Mouse (Mus musculus) thymus, adult 2 months (tissue): ENCODE measurements around the gene Ganc. TPM values are rescaled to one million over a fixed set of nuclear protein-coding genes. Genes with fewer than 3 reads are reported as not detected.
A peak's percentile ranks its signal among the peaks of the same experiment; 100 is the strongest.

Experiments
- DNase-seq: peaks from one replicate; pipeline ENCODE4 v3.0.0; 2021
- H3K27ac ChIP-seq: fragments of 200-500 bp; 2 replicates; pipeline ENCODE4 v1.5.1; 2012; ENCODE audit warnings: low read length, control low read depth; ENCODE audit not compliant: control insufficient read depth, insufficient read depth
- H3K27me3 ChIP-seq: fragments of 200-500 bp; 2 replicates; pipeline ENCODE4 v1.6.1; 2012; ENCODE audit warnings: mild to moderate bottlenecking, low read length, moderate library complexity, mixed read lengths; ENCODE audit not compliant: control insufficient read depth, insufficient read depth
- H3K36me3 ChIP-seq: fragments of 200-500 bp; 2 replicates; pipeline ENCODE4 v1.6.1; 2012; ENCODE audit warnings: mild to moderate bottlenecking, low read length, moderate library complexity; ENCODE audit not compliant: control insufficient read depth, insufficient read depth
- H3K4me1 ChIP-seq: fragments of 200-500 bp; replicated peaks from 2 replicates; pipeline ENCODE4 v1.6.1; 2012; ENCODE audit warnings: low read length; ENCODE audit not compliant: control insufficient read depth, insufficient read depth
- H3K4me3 ChIP-seq: fragments of 200-500 bp; 2 replicates; pipeline ENCODE4 v1.5.1; 2012; ENCODE audit warnings: mild to moderate bottlenecking, low read length, control low read depth, moderate library complexity; ENCODE audit not compliant: control insufficient read depth, insufficient read depth
- CTCF ChIP-seq: fragments of 200-500 bp; IDR thresholded peaks from 2 replicates; pipeline ENCODE4 v1.5.1; 2012; ENCODE audit warnings: mild to moderate bottlenecking, control low read depth, low read length, moderate library complexity, borderline replicate concordance; ENCODE audit not compliant: control insufficient read depth, poor library complexity, insufficient read depth; ENCODE audit errors: extremely low read depth
- POLR2A ChIP-seq: fragments of 200-500 bp; IDR thresholded peaks from 2 replicates; pipeline ENCODE4 v1.6.1; 2012; ENCODE audit warnings: mild to moderate bottlenecking, low read length, control low read depth, moderate library complexity; ENCODE audit not compliant: control insufficient read depth, poor library complexity, insufficient read depth; ENCODE audit errors: extremely low read depth
- WGBS: fragments of 180-500 bp; shearing (Covaris S2); methylation state at CpG from one replicate; pipeline ENCODE4 v1.1.7; 2018; 5-methylcytosine and 5-hydroxymethylcytosine counted together
- polyA plus RNA-seq: library from polyadenylated mRNA; depleted of rRNA; stranded (reverse); fragments of >200 nt; gene quantifications from 2 replicates; pipeline ENCODE4 v1.2.3, GENCODE M21; 2012

The Ganc gene
- polyA plus RNA-seq, 1 experiment: 17.4 TPM

GRCm38 (mm10) chr2:120404823-120405765 is 1.4 kb downstream of the Ganc start:
- no peak for TF ChIP-seq POLR2A
- no peak for TF ChIP-seq CTCF
- Histone ChIP-seq H3K4me3 (peak overlapping the region; percentile 33), H3K36me3 (peaks cover 4% of the 10 kb centered on the region; the same call in 1 of the 2 replicates), H3K4me1 (peaks cover 3% of the 10 kb centered on the region), H3K27me3 (no peaks in the 10 kb centered on the region), H3K27ac (peak overlapping the region; percentile 93)
- DNase-seq: peak; percentile 27
- under 1% methylated on average over 14 of the region's 14 CpGs for WGBS

GRCm38 (mm10) chr2:120411096-120411628 is 7.5 kb downstream of the Ganc start:
- no peak for DNase-seq
- Histone ChIP-seq H3K36me3 (no peaks in the 10 kb centered on the region; the same call in 1 of the 2 replicates), H3K27me3 (no peaks in the 10 kb centered on the region), H3K4me3 (no peak overlapping the region), H3K27ac (no peak overlapping the region), H3K4me1 (no peaks in the 10 kb centered on the region)
- WGBS: 96% methylated on average over 3 of the region's 3 CpGs
- TF ChIP-seq CTCF: no peak
- TF ChIP-seq POLR2A: no peak

GRCm38 (mm10) chr2:120414113-120414512 is 10.4 kb downstream of the Ganc start:
- H3K4me1 ChIP-seq: no peaks in the 10 kb centered on the region
- no peak for DNase-seq
- TF ChIP-seq POLR2A (no peak), CTCF (no peak)
- H3K27ac ChIP-seq: no peak overlapping the region
- H3K4me3 ChIP-seq: no peak overlapping the region
- no peaks in the 10 kb centered on the region; the same call in 1 of the 2 replicates for H3K36me3 ChIP-seq
- H3K27me3 ChIP-seq: no peaks in the 10 kb centered on the region

GRCm38 (mm10) chr2:120414738-120415414 is 11.2 kb downstream of the Ganc start:
- no peak for DNase-seq
- H3K36me3 ChIP-seq: no peaks in the 10 kb centered on the region

GRCm38 (mm10) chr2:120424386-120424785 is 20.7 kb downstream of the Ganc start:
- WGBS: 40% methylated on average over 5 of the region's 5 CpGs
- DNase-seq: peak; percentile 47
- TF ChIP-seq POLR2A: no peak
- TF ChIP-seq CTCF: no peak
- Histone ChIP-seq H3K36me3 (no peaks in the 10 kb centered on the region), H3K27me3 (no peaks in the 10 kb centered on the region), H3K27ac (peak overlapping the region; percentile 74), H3K4me3 (no peak overlapping the region), H3K4me1 (peaks cover 22% of the 10 kb centered on the region)

More at GRCm38 (mm10) chr2:120414738-120415414, 11.2 kb downstream of the Ganc start:
- TF ChIP-seq POLR2A: no peak
- Histone ChIP-seq H3K4me3 (no peak overlapping the region), H3K27ac (no peak overlapping the region), H3K27me3 (no peaks in the 10 kb centered on the region), H3K4me1 (no peaks in the 10 kb centered on the region)
- WGBS: 90% methylated on average over 1 of the region's 1 CpGs

GRCm38 (mm10) chr2:120444486-120444885 is 40.8 kb downstream of the Ganc start:
- Histone ChIP-seq H3K4me3 (no peak overlapping the region), H3K4me1 (peaks cover 7% of the 10 kb centered on the region), H3K27me3 (no peaks in the 10 kb centered on the region), H3K27ac (no peak overlapping the region), H3K36me3 (no peaks in the 10 kb centered on the region)
- 96% methylated on average over 1 of the region's 1 CpGs for WGBS
- TF ChIP-seq CTCF: no peak
- TF ChIP-seq POLR2A: no peak
- DNase-seq: no peak
